Mouse (Mus musculus) midbrain, postnatal 0 days (tissue): ENCODE measurements around the gene Kl. TPM values are rescaled to one million over a fixed set of nuclear protein-coding genes. Genes with fewer than 3 reads are reported as not detected.

Experiments used
- ATAC-seq: fragments of 200-750 bp; cut with Nextera tagmentation; 2 replicates; pipeline ENCODE4 v1.8.0; 2017; ENCODE audit warnings: moderate number of reproducible peaks, mild to moderate bottlenecking, moderate TSS enrichment, moderate library complexity; ENCODE audit not compliant: low FRiP score
- DNase-seq: peaks from one replicate; pipeline ENCODE4 v3.0.0-alpha.2; 2015; ENCODE audit warnings: low spot score
- H3K27ac ChIP-seq: fragments of 300-500 bp; sonication (generic); 2 replicates; pipeline ENCODE4 v1.5.1; 2014; ENCODE audit warnings: low read depth, mild to moderate bottlenecking, low read length, mixed read lengths
- H3K27me3 ChIP-seq: fragments of 300-500 bp; sonication (generic); 2 replicates; pipeline ENCODE4 v1.6.1; 2014; ENCODE audit warnings: low read length, control low read depth, mixed read lengths; ENCODE audit not compliant: insufficient read depth
- H3K36me3 ChIP-seq: fragments of 300-500 bp; sonication (generic); 2 replicates; pipeline ENCODE4 v1.6.1; 2014; ENCODE audit warnings: low read length, control low read depth, mixed read lengths; ENCODE audit not compliant: insufficient read depth
- H3K4me1 ChIP-seq: fragments of 300-500 bp; sonication (generic); 2 replicates; pipeline ENCODE4 v1.6.1; 2014; ENCODE audit warnings: mild to moderate bottlenecking, control low read depth, antibody characterized with exemption, low read length, mixed read lengths; ENCODE audit not compliant: insufficient read depth
- H3K4me2 ChIP-seq: fragments of 300-500 bp; sonication (generic); 2 replicates; pipeline ENCODE4 v1.6.1; 2014; ENCODE audit warnings: low read depth, mild to moderate bottlenecking, low read length, mixed read lengths; ENCODE audit not compliant: poor library complexity, severe bottlenecking
- H3K4me3 ChIP-seq: fragments of 300-500 bp; sonication (generic); 2 replicates; pipeline ENCODE4 v1.5.1; 2014; ENCODE audit warnings: low read depth, mild to moderate bottlenecking, low read length, moderate library complexity
- H3K9ac ChIP-seq: fragments of 300-500 bp; sonication (generic); replicated peaks from 2 replicates; pipeline ENCODE4 v1.6.1; 2014; ENCODE audit warnings: mild to moderate bottlenecking, low read length, moderate library complexity, mixed read lengths; ENCODE audit not compliant: poor library complexity, severe bottlenecking
- H3K9me3 ChIP-seq: fragments of 300-500 bp; sonication (generic); 2 replicates; pipeline ENCODE4 v1.6.1; 2016; ENCODE audit warnings: low read length, control low read depth
- CTCF ChIP-seq: IDR thresholded peaks from 2 replicates; pipeline ENCODE4 v1.5.1; 2016; ENCODE audit warnings: antibody characterized with exemption, mild to moderate bottlenecking
- WGBS: fragments of 180-500 bp; shearing (Covaris S2); extraction: QIAGEN DNeasy Blood & Tissue Kit; methylation state at CpG from one replicate; pipeline ENCODE4 v1.1.7; 2014; 5-methylcytosine and 5-hydroxymethylcytosine counted together
- polyA plus RNA-seq: library from polyadenylated mRNA; unstranded; fragments of >200 nt; fragmentation: Nextera tagmentation; extraction: Ambion mirVana; gene quantifications from 2 replicates; pipeline ENCODE4 v1.2.1, GENCODE M21; 2015
- total RNA-seq: library from RNA; depleted of rRNA; stranded (reverse); fragments of >200 nt; gene quantifications from 2 replicates; pipeline ENCODE4 v1.2.3, GENCODE M21; 2014

Gene Kl
- total and polyA plus RNA-seq, 2 experiments from 2014 or later: 0.41 to 2.3 TPM

DNA sequence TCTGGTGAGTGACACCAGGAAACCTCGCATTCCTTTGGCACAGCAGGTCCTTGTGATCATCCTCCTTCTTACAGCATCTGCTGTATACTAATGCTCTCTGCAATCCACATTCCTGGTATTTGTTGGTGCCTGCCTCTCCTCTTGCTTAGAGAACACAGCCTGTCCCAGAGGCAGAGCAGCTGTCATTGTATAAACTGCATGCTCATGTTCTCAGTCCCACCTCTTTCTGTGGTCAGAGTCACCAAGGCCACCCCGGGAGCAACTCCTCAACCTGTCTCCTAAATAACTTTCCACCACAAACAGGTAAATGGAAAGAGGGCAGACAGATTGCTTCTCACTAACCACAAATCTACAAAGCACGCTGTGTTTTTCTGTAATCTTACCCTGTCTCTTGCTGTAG is 18.1 kb downstream of the Kl start:
- H3K9ac ChIP-seq: no peak overlapping the region
- no peaks in the 10 kb centered on the region for H3K36me3 ChIP-seq
- H3K4me1 ChIP-seq: no peaks in the 10 kb centered on the region
- DNase-seq: no peak
- no peak overlapping the region for H3K27ac ChIP-seq
- H3K4me3 ChIP-seq: no peak overlapping the region
- no peak for TF ChIP-seq CTCF
- no peak overlapping the region for H3K4me2 ChIP-seq
- WGBS: 79% methylated on average over 3 of the region's 3 CpGs
- H3K9me3 ChIP-seq: no peaks in the 10 kb centered on the region
- H3K27me3 ChIP-seq: no peaks in the 10 kb centered on the region
- ATAC-seq: no peak

DNA sequence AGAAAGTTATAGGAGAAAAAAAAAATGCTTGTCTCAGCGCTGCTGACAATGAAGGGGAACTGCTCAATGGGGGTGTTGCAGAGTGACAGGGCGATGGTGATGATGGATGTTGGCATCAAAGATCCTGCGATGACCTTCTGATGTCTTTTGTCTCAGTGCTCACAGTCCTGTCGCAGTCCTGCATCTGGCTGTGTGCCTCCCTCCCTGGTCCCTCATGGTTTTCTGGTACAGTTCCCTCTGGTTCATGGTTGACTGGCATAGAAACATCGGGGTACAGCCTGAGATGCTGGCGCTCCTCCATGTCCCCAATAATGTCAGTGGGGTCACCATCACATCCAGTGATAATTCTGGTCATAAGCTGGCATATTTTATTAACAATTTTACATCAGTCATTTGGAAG is 18.7 kb downstream of the Kl start:
- no peaks in the 10 kb centered on the region for H3K27me3 ChIP-seq
- no peak overlapping the region for H3K4me3 ChIP-seq
- TF ChIP-seq CTCF: no peak
- no peaks in the 10 kb centered on the region for H3K36me3 ChIP-seq
- ATAC-seq (no peak), DNase-seq (no peak)
- H3K4me1 ChIP-seq: no peaks in the 10 kb centered on the region
- H3K4me2 ChIP-seq: no peak overlapping the region
- 84% methylated on average over 6 of the region's 6 CpGs for WGBS
- H3K27ac ChIP-seq: no peak overlapping the region
- no peak overlapping the region for H3K9ac ChIP-seq
- no peaks in the 10 kb centered on the region for H3K9me3 ChIP-seq

DNA sequence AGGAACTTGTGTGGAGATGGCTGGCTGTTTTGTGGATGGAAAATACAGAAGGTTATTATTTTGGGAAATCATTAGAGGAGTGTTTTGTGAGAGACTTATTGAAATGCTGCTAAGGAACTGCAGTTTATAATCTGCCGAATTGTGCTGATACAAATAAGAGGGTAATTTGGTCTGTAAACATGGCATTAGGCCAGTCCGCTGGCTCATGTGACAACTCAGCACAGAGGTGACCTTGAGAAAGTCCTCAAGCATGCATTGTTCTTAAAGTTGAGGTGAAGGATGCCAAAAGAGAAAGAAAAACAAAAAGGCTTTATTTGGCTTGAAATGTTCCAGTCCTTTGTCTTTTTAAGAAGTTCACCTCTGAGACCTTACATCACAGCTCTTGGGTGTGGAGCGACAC is 21.8 kb downstream of the Kl start:
- Histone ChIP-seq H3K9ac (no peak overlapping the region), H3K4me3 (no peak overlapping the region), H3K36me3 (no peaks in the 10 kb centered on the region), H3K27me3 (no peaks in the 10 kb centered on the region), H3K4me1 (no peaks in the 10 kb centered on the region), H3K9me3 (no peaks in the 10 kb centered on the region), H3K27ac (no peak overlapping the region), H3K4me2 (no peak overlapping the region)
- 70% methylated on average over 3 of the region's 3 CpGs for WGBS
- ATAC-seq: no peak
- TF ChIP-seq CTCF: no peak
- DNase-seq: no peak

DNA sequence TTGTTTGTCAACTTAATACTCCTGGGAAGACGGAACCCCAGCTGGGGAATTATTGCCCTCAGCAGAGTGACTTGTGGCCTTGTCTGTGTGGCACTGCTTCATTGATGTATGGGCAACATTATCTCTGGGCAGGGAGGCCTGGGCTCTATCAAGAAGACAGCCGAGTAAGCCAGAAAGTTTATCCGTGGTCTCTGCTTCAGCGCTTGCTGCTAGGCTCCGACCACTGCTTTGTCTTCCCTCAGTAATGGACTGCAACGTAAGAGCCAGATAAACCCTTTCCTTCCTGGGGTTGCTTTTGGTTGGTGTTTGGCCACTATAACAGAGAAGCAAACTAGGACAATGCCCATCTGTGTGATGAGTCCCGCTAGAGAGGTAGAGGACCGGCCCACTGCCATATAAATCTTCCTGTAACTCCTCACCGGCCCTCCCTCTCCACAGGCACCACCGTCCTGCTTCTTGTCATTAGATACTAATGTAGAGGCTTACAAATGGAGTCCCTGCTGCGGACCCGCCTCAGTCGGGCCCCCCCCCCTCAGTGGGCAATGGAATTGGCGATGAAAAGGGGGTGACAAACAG is 25.1 kb downstream of the Kl start:
- TF ChIP-seq CTCF: no peak
- Histone ChIP-seq H3K4me1 (no peaks in the 10 kb centered on the region), H3K9me3 (no peaks in the 10 kb centered on the region), H3K4me3 (no peak overlapping the region), H3K9ac (no peak overlapping the region), H3K36me3 (no peaks in the 10 kb centered on the region), H3K4me2 (no peak overlapping the region), H3K27ac (no peak overlapping the region), H3K27me3 (no peaks in the 10 kb centered on the region)
- DNase-seq: no peak
- 87% methylated on average over 14 of the region's 14 CpGs for WGBS
- ATAC-seq: no peak

DNA sequence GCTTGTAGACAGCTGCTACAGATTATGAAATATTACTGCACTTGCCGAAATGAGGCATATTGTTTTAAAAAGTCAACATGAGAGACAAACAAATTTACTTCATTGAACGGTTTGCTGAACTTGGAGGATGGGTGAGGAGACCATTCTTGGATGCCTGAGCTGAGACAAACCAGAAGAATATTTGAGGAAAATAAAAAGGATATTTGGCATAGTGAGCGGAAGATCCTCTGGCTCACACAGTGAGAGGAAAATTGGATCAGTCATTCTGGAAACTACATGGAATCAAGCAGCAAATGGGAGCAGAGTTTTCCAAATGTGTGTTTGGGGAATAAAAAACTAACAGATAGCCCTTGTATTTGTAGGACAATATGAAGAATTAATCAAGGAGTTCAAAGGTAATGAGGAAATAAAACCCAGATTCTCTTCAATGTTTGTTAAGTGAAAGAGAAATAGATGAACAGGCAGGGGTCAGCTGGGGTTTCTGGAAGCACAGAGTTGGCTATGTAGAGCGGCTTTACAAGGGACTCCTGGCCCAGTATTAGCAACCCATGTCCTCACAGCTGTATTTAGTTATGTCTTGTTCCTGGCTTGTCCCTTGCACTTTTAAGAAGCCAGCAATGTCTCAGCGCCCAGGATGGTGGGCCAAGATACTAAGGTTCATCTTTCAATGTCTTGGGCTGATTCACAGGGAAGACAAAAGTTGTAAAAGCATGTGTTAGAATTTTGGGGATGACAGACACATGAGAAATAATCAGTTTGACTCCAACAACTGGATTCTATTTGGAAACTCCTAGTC is 27.1 kb downstream of the Kl start:
- Histone ChIP-seq H3K4me2 (no peak overlapping the region), H3K27me3 (no peaks in the 10 kb centered on the region), H3K4me1 (no peaks in the 10 kb centered on the region), H3K4me3 (no peak overlapping the region), H3K9ac (no peak overlapping the region), H3K36me3 (no peaks in the 10 kb centered on the region), H3K27ac (no peak overlapping the region), H3K9me3 (no peaks in the 10 kb centered on the region)
- ATAC-seq: no peak
- 90% methylated on average over 5 of the region's 5 CpGs for WGBS
- TF ChIP-seq CTCF: no peak
- DNase-seq: no peak

DNA sequence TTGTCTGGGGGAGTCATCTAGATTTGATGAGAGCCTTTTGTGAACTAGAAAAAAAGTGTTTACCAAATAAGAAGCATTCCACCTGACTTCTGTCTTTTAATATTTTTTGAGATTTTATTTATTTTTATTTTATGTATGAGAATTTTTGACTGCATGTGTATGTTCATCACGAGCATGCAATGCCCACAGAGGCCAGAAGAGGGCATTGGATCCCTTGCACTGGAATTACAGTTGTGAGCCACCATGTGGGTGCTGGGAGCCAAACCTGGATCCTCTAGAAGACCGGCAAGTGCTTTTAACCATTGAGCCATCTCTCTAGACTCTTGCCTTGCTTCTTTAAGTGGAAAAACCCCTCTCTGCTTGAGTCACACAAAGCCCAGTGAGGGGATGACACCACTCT is 29.7 kb downstream of the Kl start:
- no peak overlapping the region for H3K27ac ChIP-seq
- TF ChIP-seq CTCF: 0 out of 2 replicates have a peak, but pooled peaks have one; percentile 29
- DNase-seq (no peak), ATAC-seq (no peak)
- 88% methylated on average over 2 of the region's 2 CpGs for WGBS
- no peaks in the 10 kb centered on the region for H3K4me1 ChIP-seq
- H3K4me3 ChIP-seq: no peak overlapping the region
- no peaks in the 10 kb centered on the region for H3K9me3 ChIP-seq
- no peaks in the 10 kb centered on the region for H3K36me3 ChIP-seq
- no peak overlapping the region for H3K9ac ChIP-seq
- no peak overlapping the region for H3K4me2 ChIP-seq
- H3K27me3 ChIP-seq: no peaks in the 10 kb centered on the region
